Mouse (Mus musculus): ENCODE measurements around the gene Zfp422. TPM values are rescaled to one million over a fixed set of nuclear protein-coding genes. Genes with fewer than 3 reads are reported as not detected.
A peak's percentile ranks its signal among the peaks of the same experiment; 100 is the strongest.

Zfp422 gene
- 131 and 154 TPM in 2 replicates for polyA plus RNA-seq (2014; fragmentation: Nextera tagmentation; extraction: Ambion mirVana)

- Histone ChIP-seq H3K9ac (ENCODE audit: low read depth, low read length) (peak within 1 kb of the TSS; percentile 98), H3K4me1 (ENCODE audit: control insufficient read depth, insufficient read depth, low read length) (0 out of 2 replicates have a peak, but pooled peaks cover 3% of the 10 kb centered on the region), H3K4me2 (ENCODE audit: low read depth, low read length) (peak within 1 kb of the TSS; percentile 65), H3K27me3 (replicated peaks; ENCODE audit: control insufficient read depth, insufficient read depth, low read length) (no peaks in the 10 kb centered on the region), H3K9me3 (ENCODE audit: control insufficient read depth, low read length) (no peaks in the 10 kb centered on the region), H3K27ac (replicated peaks; ENCODE audit: low read depth, low read length) (peak within 1 kb of the TSS; percentile 91), H3K4me3 (ENCODE audit: low read depth, low read length) (peak within 1 kb of the TSS; percentile 87), H3K36me3 (ENCODE audit: control insufficient read depth, insufficient read depth, low read length) (peaks cover 17% of the 10 kb centered on the region)
- peak; percentile 91 for DNase-seq (ENCODE audit: low spot score)
- under 1% methylated on average over 26 of the region's 56 CpGs for WGBS
- peak; percentile 96 for ATAC-seq (ENCODE audit: low read depth)
Observed at GRCm38 (mm10) chr6:116628539-116629171, at the start of gene Zfp422. Gene Zfp422, minus strand, starts transcription at chr6:116628999.

DNA sequence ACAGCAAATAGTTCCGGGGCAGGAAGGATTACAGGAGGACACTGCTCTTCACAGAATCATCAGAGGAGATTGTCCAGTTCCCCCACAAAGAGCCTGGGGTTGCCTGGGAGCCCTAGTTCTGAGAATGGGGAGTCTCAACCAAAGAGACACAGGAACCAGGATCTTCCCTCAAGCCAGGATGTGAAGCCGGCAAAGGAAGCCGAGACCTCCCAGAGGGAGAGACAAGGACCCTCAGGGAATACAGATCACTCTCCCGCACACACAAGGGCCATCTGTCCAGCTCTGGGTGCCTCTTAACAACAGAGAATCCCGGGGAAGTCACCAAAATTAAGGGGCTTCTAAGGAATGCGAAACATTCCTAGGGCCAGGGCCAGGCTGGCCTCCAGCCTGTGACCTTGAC is 48.5 kb upstream of the Zfp422 start:
- H3K9me3 ChIP-seq (ENCODE audit: control insufficient read depth, low read length) = no peaks in the 10 kb centered on the region
- H3K4me2 ChIP-seq (ENCODE audit: low read depth, low read length) = no peak overlapping the region
- H3K9ac ChIP-seq (ENCODE audit: low read depth, low read length) = no peak overlapping the region
- no peak overlapping the region for H3K27ac ChIP-seq (replicated peaks; ENCODE audit: low read depth, low read length)
- ATAC-seq (ENCODE audit: low read depth) = no peak
- H3K4me3 ChIP-seq (ENCODE audit: low read depth, low read length) = no peak overlapping the region
- H3K27me3 ChIP-seq (replicated peaks; ENCODE audit: control insufficient read depth, insufficient read depth, low read length) = 0 out of 2 replicates have a peak, but pooled peaks cover 1% of the 10 kb centered on the region
- H3K36me3 ChIP-seq (ENCODE audit: control insufficient read depth, insufficient read depth, low read length) = no peaks in the 10 kb centered on the region
- 40% methylated on average over 6 of the region's 6 CpGs for WGBS
- 0 out of 2 replicates have a peak, but pooled peaks cover 4% of the 10 kb centered on the region for H3K4me1 ChIP-seq (ENCODE audit: control insufficient read depth, insufficient read depth, low read length)
- DNase-seq (ENCODE audit: low spot score) = no peak

- Histone ChIP-seq H3K9ac (ENCODE audit: low read depth, low read length) (no peak overlapping the region), H3K4me1 (ENCODE audit: control insufficient read depth, insufficient read depth, low read length) (0 out of 2 replicates have a peak, but pooled peaks cover 4% of the 10 kb centered on the region), H3K9me3 (ENCODE audit: control insufficient read depth, low read length) (no peaks in the 10 kb centered on the region), H3K27ac (replicated peaks; ENCODE audit: low read depth, low read length) (no peak overlapping the region), H3K36me3 (ENCODE audit: control insufficient read depth, insufficient read depth, low read length) (no peaks in the 10 kb centered on the region), H3K4me3 (ENCODE audit: low read depth, low read length) (no peak overlapping the region), H3K27me3 (replicated peaks; ENCODE audit: control insufficient read depth, insufficient read depth, low read length) (0 out of 2 replicates have a peak, but pooled peaks cover 3% of the 10 kb centered on the region), H3K4me2 (ENCODE audit: low read depth, low read length) (no peak overlapping the region)
- WGBS = 64% methylated on average over 10 of the region's 10 CpGs
- ATAC-seq (ENCODE audit: low read depth) (no peak), DNase-seq (ENCODE audit: low spot score) (no peak)
Observed at GRCm38 (mm10) chr6:116676355-116676913, 47.6 kb upstream of the Zfp422 start.

DNA sequence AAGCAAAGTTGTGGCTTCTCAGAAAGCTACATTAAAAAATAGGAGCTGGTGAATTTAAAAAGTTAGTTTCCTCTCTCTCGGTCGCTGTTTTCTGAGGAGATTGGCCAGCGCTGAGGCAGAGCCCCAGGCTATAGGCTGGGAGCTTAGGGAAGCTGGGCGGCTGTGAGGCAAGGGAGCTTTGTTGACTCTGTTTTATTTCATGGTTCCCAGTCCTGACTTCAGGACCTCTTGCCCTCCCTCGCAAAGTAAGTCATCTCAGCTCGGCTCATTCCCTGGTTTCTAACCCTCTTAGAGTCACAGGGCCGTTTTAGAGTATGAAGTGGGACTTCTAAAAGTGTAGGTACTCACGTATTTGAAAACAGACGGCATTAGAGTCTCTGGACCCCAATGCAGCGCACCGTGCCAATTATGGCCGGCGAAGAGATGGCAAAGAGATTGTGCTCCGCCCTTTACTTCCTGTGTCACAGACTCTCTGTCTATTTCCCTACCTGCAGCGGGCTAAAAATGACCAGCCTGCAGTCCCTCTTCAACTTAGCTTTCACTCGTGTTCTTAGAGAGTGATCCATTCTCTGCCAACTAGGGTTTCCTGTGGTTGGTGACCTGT is 45.6 kb upstream of the Zfp422 start:
- no peak overlapping the region; the same call in 1 of the 2 replicates for H3K27ac ChIP-seq (replicated peaks; ENCODE audit: low read depth, low read length)
- peaks cover 13% of the 10 kb centered on the region; the same call in 1 of the 2 replicates for H3K4me1 ChIP-seq (ENCODE audit: control insufficient read depth, insufficient read depth, low read length)
- DNase-seq (ENCODE audit: low spot score) = no peak
- H3K4me3 ChIP-seq (ENCODE audit: low read depth, low read length) = peak overlapping the region; percentile 48
- 27% methylated on average over 16 of the region's 16 CpGs for WGBS
- H3K36me3 ChIP-seq (ENCODE audit: control insufficient read depth, insufficient read depth, low read length) = no peaks in the 10 kb centered on the region
- H3K9ac ChIP-seq (ENCODE audit: low read depth, low read length) = peak overlapping the region; percentile 51
- no peaks in the 10 kb centered on the region for H3K9me3 ChIP-seq (ENCODE audit: control insufficient read depth, low read length)
- H3K27me3 ChIP-seq (replicated peaks; ENCODE audit: control insufficient read depth, insufficient read depth, low read length) = 0 out of 2 replicates have a peak, but pooled peaks cover 3% of the 10 kb centered on the region
- 0 out of 2 replicates have a peak, but pooled peaks have one; percentile 19 for ATAC-seq (ENCODE audit: low read depth)
- peak overlapping the region; percentile 77 for H3K4me2 ChIP-seq (ENCODE audit: low read depth, low read length)

DNA sequence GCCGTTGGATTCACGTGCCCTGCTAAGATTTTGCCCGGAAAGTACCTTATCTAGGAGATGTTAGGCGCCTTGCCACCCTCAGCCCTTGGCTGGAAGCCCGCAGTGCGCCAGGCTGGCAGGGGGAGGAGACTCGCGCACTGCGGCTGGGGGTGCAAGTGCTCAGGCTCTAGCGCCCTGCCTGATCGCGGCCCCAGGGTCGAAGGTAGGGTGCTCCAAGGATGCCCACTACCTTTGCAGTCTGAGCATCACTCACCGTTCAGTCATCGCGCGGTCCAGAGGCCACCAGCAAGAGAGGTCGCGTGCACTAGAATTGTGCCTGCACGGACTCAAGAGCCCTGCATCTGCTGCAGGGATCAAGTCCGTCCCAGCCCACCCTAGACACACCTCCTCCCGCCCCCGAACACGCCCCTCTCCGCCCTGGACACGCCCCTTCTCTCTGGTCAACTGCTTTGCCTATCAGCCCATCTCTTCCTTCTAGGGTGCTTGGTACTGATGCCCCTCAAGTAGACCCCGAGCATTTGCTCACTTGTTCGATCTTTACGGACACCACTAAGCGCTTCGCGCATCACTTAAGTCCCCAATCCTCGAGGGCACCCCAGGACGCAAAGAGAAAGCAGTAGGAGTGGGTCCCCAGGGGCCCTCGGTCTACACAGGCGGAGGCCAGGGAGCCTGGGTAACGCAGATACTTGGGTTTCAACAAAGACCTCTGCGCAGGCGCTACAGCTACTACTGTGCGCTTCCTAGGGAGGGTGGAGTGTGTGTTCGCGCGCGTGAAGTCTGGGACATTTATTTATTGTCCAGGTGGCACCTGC is 44.9 kb upstream of the Zfp422 start, which contains the start of gene Rassf4:
Rassf4 (minus strand) TSS at position 482 of the 812 bp plus-strand sequence.
- no peaks in the 10 kb centered on the region for H3K9me3 ChIP-seq (ENCODE audit: control insufficient read depth, low read length)
- H3K4me2 ChIP-seq (ENCODE audit: low read depth, low read length) = peak within 1 kb of the TSS; percentile 77
- H3K9ac ChIP-seq (ENCODE audit: low read depth, low read length) = peak within 1 kb of the TSS; percentile 51
- 0 out of 2 replicates have a peak, but pooled peaks cover 3% of the 10 kb centered on the region for H3K27me3 ChIP-seq (replicated peaks; ENCODE audit: control insufficient read depth, insufficient read depth, low read length)
- DNase-seq (ENCODE audit: low spot score) = peak; percentile 91
- ATAC-seq (ENCODE audit: low read depth) = peak; percentile 90
- H3K27ac ChIP-seq (replicated peaks; ENCODE audit: low read depth, low read length) = no peak within 1 kb of the TSS; the same call in 1 of the 2 replicates
- 0% methylated on average over 38 of the region's 44 CpGs for WGBS
- no peaks in the 10 kb centered on the region for H3K36me3 ChIP-seq (ENCODE audit: control insufficient read depth, insufficient read depth, low read length)
- peaks cover 13% of the 10 kb centered on the region; the same call in 1 of the 2 replicates for H3K4me1 ChIP-seq (ENCODE audit: control insufficient read depth, insufficient read depth, low read length)
- peak within 1 kb of the TSS; percentile 48 for H3K4me3 ChIP-seq (ENCODE audit: low read depth, low read length)

- WGBS = 67% methylated on average over 5 of the region's 5 CpGs
- no peak for ATAC-seq (ENCODE audit: low read depth)
- H3K27me3 ChIP-seq (replicated peaks; ENCODE audit: control insufficient read depth, insufficient read depth, low read length) = 0 out of 2 replicates have a peak, but pooled peaks cover 3% of the 10 kb centered on the region
- no peak overlapping the region for H3K4me3 ChIP-seq (ENCODE audit: low read depth, low read length)
- 0 out of 2 replicates have a peak overlapping the region, but pooled peaks have one; percentile 10 for H3K9ac ChIP-seq (ENCODE audit: low read depth, low read length)
- no peaks in the 10 kb centered on the region for H3K36me3 ChIP-seq (ENCODE audit: control insufficient read depth, insufficient read depth, low read length)
- H3K9me3 ChIP-seq (ENCODE audit: control insufficient read depth, low read length) = no peaks in the 10 kb centered on the region
- DNase-seq (ENCODE audit: low spot score) = no peak
- peaks cover 13% of the 10 kb centered on the region; the same call in 1 of the 2 replicates for H3K4me1 ChIP-seq (ENCODE audit: control insufficient read depth, insufficient read depth, low read length)
- H3K27ac ChIP-seq (replicated peaks; ENCODE audit: low read depth, low read length) = no peak overlapping the region
- H3K4me2 ChIP-seq (ENCODE audit: low read depth, low read length) = peak overlapping the region; percentile 77
Observed at GRCm38 (mm10) chr6:116672349-116672748, 43.5 kb upstream of the Zfp422 start.

DNA sequence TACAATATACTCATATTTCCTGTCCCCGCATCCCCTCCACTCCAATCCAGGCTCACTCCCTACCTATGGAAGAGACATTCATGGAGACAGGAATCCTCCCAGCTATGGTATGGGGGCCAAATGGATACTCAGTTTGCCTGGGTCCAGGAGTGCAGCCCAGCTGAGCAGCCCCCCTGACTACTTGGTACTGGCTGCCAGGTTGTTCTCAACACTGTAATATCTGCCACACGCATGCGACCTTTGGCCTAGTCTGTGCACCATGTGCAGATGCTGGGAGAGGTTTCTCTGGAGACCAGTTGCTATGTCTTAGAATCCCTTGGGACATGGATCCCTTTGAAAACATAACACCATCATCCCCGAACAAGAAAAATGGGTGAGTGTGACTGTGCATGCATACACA is 43.0 kb upstream of the Zfp422 start:
- no peak overlapping the region for H3K4me3 ChIP-seq (ENCODE audit: low read depth, low read length)
- DNase-seq (ENCODE audit: low spot score) (no peak), ATAC-seq (ENCODE audit: low read depth) (no peak)
- 81% methylated on average over 4 of the region's 4 CpGs for WGBS
- no peak overlapping the region; the same call in 1 of the 2 replicates for H3K4me2 ChIP-seq (ENCODE audit: low read depth, low read length)
- H3K27me3 ChIP-seq (replicated peaks; ENCODE audit: control insufficient read depth, insufficient read depth, low read length) = 0 out of 2 replicates have a peak, but pooled peaks cover 3% of the 10 kb centered on the region
- no peaks in the 10 kb centered on the region for H3K9me3 ChIP-seq (ENCODE audit: control insufficient read depth, low read length)
- no peak overlapping the region for H3K27ac ChIP-seq (replicated peaks; ENCODE audit: low read depth, low read length)
- H3K4me1 ChIP-seq (ENCODE audit: control insufficient read depth, insufficient read depth, low read length) = peaks cover 13% of the 10 kb centered on the region; the same call in 1 of the 2 replicates
- H3K9ac ChIP-seq (ENCODE audit: low read depth, low read length) = no peak overlapping the region
- H3K36me3 ChIP-seq (ENCODE audit: control insufficient read depth, insufficient read depth, low read length) = no peaks in the 10 kb centered on the region

DNA sequence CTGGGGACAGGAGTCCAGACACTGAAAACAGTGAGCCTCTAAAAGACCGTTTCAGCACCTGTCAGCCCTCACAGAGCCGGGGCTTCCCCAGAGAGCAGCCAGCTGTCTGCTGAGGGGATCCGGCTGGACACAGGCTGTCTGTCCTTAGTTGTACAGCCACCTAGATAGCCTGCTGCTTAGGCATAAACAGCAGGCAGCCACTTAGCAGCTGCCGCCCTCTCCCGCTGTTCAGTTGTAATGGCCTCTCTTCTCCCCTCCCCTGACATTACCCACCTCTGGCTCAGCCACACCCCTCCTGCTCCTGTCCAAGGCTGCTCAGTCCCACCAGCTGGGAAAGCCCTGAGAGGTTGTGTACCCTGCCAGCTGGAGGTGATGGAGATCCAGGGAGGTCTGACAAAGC is 42.2 kb upstream of the Zfp422 start:
- 3% methylated on average over 4 of the region's 5 CpGs for WGBS
- ATAC-seq (ENCODE audit: low read depth) (peak; percentile 58), DNase-seq (ENCODE audit: low spot score) (peak; percentile 84)
- Histone ChIP-seq H3K4me2 (ENCODE audit: low read depth, low read length) (peak overlapping the region; percentile 16; the same call in 1 of the 2 replicates), H3K27me3 (replicated peaks; ENCODE audit: control insufficient read depth, insufficient read depth, low read length) (0 out of 2 replicates have a peak, but pooled peaks cover 3% of the 10 kb centered on the region), H3K9me3 (ENCODE audit: control insufficient read depth, low read length) (no peaks in the 10 kb centered on the region), H3K27ac (replicated peaks; ENCODE audit: low read depth, low read length) (no peak overlapping the region), H3K4me3 (ENCODE audit: low read depth, low read length) (no peak overlapping the region), H3K9ac (ENCODE audit: low read depth, low read length) (no peak overlapping the region), H3K4me1 (ENCODE audit: control insufficient read depth, insufficient read depth, low read length) (peaks cover 13% of the 10 kb centered on the region; the same call in 1 of the 2 replicates), H3K36me3 (ENCODE audit: control insufficient read depth, insufficient read depth, low read length) (no peaks in the 10 kb centered on the region)

Data from embryonic facial prominence, embryonic 14.5 days (tissue).